Mouse (Mus musculus): ENCODE results near the gene Dph5. TPM values are rescaled to one million over a fixed set of nuclear protein-coding genes. Genes with fewer than 3 reads are reported as not detected.

Dph5 gene
- polyA plus RNA-seq, 1 experiment, result 14.1 TPM

- H3K79me3 ChIP-seq (ENCODE audit: low read depth), result no peaks in the 10 kb centered on the region
- TF ChIP-seq MYOD1 (IDR thresholded peaks at IDR 0.05; ENCODE audit: control insufficient read depth, insufficient read length, low read depth) (peak; percentile 72), MYOG (IDR thresholded peaks at IDR 0.05; ENCODE audit: control insufficient read depth, extremely low read depth, insufficient read length) (no peak), FOSL1 (IDR thresholded peaks at IDR 0.05; ENCODE audit: insufficient read depth, low read length, poor library complexity, severe bottlenecking) (peak; percentile 78)
- H3K27me3 ChIP-seq (ENCODE audit: control insufficient read depth, insufficient read depth, insufficient read length), result no peaks in the 10 kb centered on the region
- no peaks in the 10 kb centered on the region for H3K79me2 ChIP-seq (ENCODE audit: control insufficient read depth, insufficient read depth)
- no peak overlapping the region for H3K4me3 ChIP-seq (ENCODE audit: insufficient read depth, poor library complexity, severe bottlenecking)
- H3ac ChIP-seq (ENCODE audit: control insufficient read depth, insufficient read length, low read depth), result no peak overlapping the region
- peaks cover 44% of the 10 kb centered on the region for H3K36me3 ChIP-seq (ENCODE audit: control insufficient read depth, insufficient read depth)
Measured at GRCm38 (mm10) chr3:115968745-115969530, 81.3 kb downstream of the Dph5 start.

- Histone ChIP-seq H3K27me3 (ENCODE audit: control insufficient read depth, insufficient read depth, insufficient read length) (no peaks in the 10 kb centered on the region), H3K4me3 (ENCODE audit: insufficient read depth, poor library complexity, severe bottlenecking) (no peak overlapping the region), H3ac (ENCODE audit: control insufficient read depth, insufficient read length, low read depth) (no peak overlapping the region), H3K36me3 (ENCODE audit: control insufficient read depth, insufficient read depth) (peaks cover 37% of the 10 kb centered on the region), H3K79me3 (ENCODE audit: low read depth) (no peaks in the 10 kb centered on the region), H3K79me2 (ENCODE audit: control insufficient read depth, insufficient read depth) (no peaks in the 10 kb centered on the region)
- no peak for TF ChIP-seq FOSL1 (IDR thresholded peaks at IDR 0.05; ENCODE audit: insufficient read depth, low read length, poor library complexity, severe bottlenecking)
- no peak for TF ChIP-seq CTCF (IDR thresholded peaks at IDR 0.05; ENCODE audit: control insufficient read depth, insufficient read depth, insufficient read length)
- TF ChIP-seq MYOD1 (IDR thresholded peaks at IDR 0.05; ENCODE audit: control insufficient read depth, insufficient read length, low read depth), result no peak
- TF ChIP-seq MAX (IDR thresholded peaks at IDR 0.05), result no peak
- no peak for TF ChIP-seq CEBPB (IDR thresholded peaks at IDR 0.05; ENCODE audit: low read depth)
- TF ChIP-seq USF1 (IDR thresholded peaks at IDR 0.05; ENCODE audit: low read depth), result no peak
- TF ChIP-seq MYOG (IDR thresholded peaks at IDR 0.05; ENCODE audit: control insufficient read depth, extremely low read depth, insufficient read length), result no peak
Measured at GRCm38 (mm10) chr3:115971045-115971785, 83.6 kb downstream of the Dph5 start.

- Histone ChIP-seq H3K36me3 (ENCODE audit: control insufficient read depth, insufficient read depth) (peaks cover 43% of the 10 kb centered on the region), H3ac (ENCODE audit: control insufficient read depth, insufficient read length, low read depth) (no peak overlapping the region), H3K4me3 (ENCODE audit: insufficient read depth, poor library complexity, severe bottlenecking) (no peak overlapping the region), H3K79me3 (ENCODE audit: low read depth) (no peaks in the 10 kb centered on the region), H3K27me3 (ENCODE audit: control insufficient read depth, insufficient read depth, insufficient read length) (no peaks in the 10 kb centered on the region), H3K79me2 (ENCODE audit: control insufficient read depth, insufficient read depth) (no peaks in the 10 kb centered on the region)
- TF ChIP-seq MAX (IDR thresholded peaks at IDR 0.05), result no peak
- TF ChIP-seq MYOG (IDR thresholded peaks at IDR 0.05; ENCODE audit: control insufficient read depth, extremely low read depth, insufficient read length), result no peak
- TF ChIP-seq CTCF (IDR thresholded peaks at IDR 0.05; ENCODE audit: control insufficient read depth, insufficient read depth, insufficient read length), result no peak
- TF ChIP-seq CEBPB (IDR thresholded peaks at IDR 0.05; ENCODE audit: low read depth), result no peak
- no peak for TF ChIP-seq FOSL1 (IDR thresholded peaks at IDR 0.05; ENCODE audit: insufficient read depth, low read length, poor library complexity, severe bottlenecking)
- TF ChIP-seq USF1 (IDR thresholded peaks at IDR 0.05; ENCODE audit: low read depth), result no peak
- TF ChIP-seq MYOD1 (IDR thresholded peaks at IDR 0.05; ENCODE audit: control insufficient read depth, insufficient read length, low read depth), result no peak
Measured at GRCm38 (mm10) chr3:115971891-115972646, 84.4 kb downstream of the Dph5 start.

- no peak overlapping the region for H3ac ChIP-seq (ENCODE audit: control insufficient read depth, insufficient read length, low read depth)
- no peaks in the 10 kb centered on the region for H3K79me3 ChIP-seq (ENCODE audit: low read depth)
- H3K27me3 ChIP-seq (ENCODE audit: control insufficient read depth, insufficient read depth, insufficient read length), result no peaks in the 10 kb centered on the region
- TF ChIP-seq CTCF (IDR thresholded peaks at IDR 0.05; ENCODE audit: control insufficient read depth, insufficient read depth, insufficient read length) (no peak), MAX (IDR thresholded peaks at IDR 0.05) (no peak), CEBPB (IDR thresholded peaks at IDR 0.05; ENCODE audit: low read depth) (no peak), MYOG (IDR thresholded peaks at IDR 0.05; ENCODE audit: control insufficient read depth, extremely low read depth, insufficient read length) (no peak)
- H3K36me3 ChIP-seq (ENCODE audit: control insufficient read depth, insufficient read depth), result peaks cover 55% of the 10 kb centered on the region
- H3K4me3 ChIP-seq (ENCODE audit: insufficient read depth, poor library complexity, severe bottlenecking), result no peak overlapping the region
- H3K79me2 ChIP-seq (ENCODE audit: control insufficient read depth, insufficient read depth), result no peaks in the 10 kb centered on the region
Measured at GRCm38 (mm10) chr3:115974228-115974627, 86.6 kb downstream of the Dph5 start.

GRCm38 (mm10) chr3:115974995-115975394 is 87.4 kb downstream of the Dph5 start:
- no peaks in the 10 kb centered on the region for H3K27me3 ChIP-seq (ENCODE audit: control insufficient read depth, insufficient read depth, insufficient read length)
- no peak for TF ChIP-seq CTCF (IDR thresholded peaks at IDR 0.05; ENCODE audit: control insufficient read depth, insufficient read depth, insufficient read length)
- no peak for TF ChIP-seq MYOG (IDR thresholded peaks at IDR 0.05; ENCODE audit: control insufficient read depth, extremely low read depth, insufficient read length)
- no peak for TF ChIP-seq CEBPB (IDR thresholded peaks at IDR 0.05; ENCODE audit: low read depth)
- no peak for TF ChIP-seq MYOD1 (IDR thresholded peaks at IDR 0.05; ENCODE audit: control insufficient read depth, insufficient read length, low read depth)
- TF ChIP-seq FOSL1 (IDR thresholded peaks at IDR 0.05; ENCODE audit: insufficient read depth, low read length, poor library complexity, severe bottlenecking), result no peak
- TF ChIP-seq MAX (IDR thresholded peaks at IDR 0.05), result no peak
- TF ChIP-seq USF1 (IDR thresholded peaks at IDR 0.05; ENCODE audit: low read depth), result no peak
- peaks cover 63% of the 10 kb centered on the region for H3K36me3 ChIP-seq (ENCODE audit: control insufficient read depth, insufficient read depth)
- no peaks in the 10 kb centered on the region for H3K79me3 ChIP-seq (ENCODE audit: low read depth)
- no peaks in the 10 kb centered on the region for H3K79me2 ChIP-seq (ENCODE audit: control insufficient read depth, insufficient read depth)
- H3ac ChIP-seq (ENCODE audit: control insufficient read depth, insufficient read length, low read depth), result no peak overlapping the region
- no peak overlapping the region for H3K4me3 ChIP-seq (ENCODE audit: insufficient read depth, poor library complexity, severe bottlenecking)

Data from C2C12 (cell line).